Mouse (Mus musculus) myocyte (in vitro differentiated cells): ENCODE measurements at regions not wholly inside any gene's neighbourhood (a gene's known extent, or its start where the extent isn't known, plus 50 kb on each side); places are given as distances from the start of the nearest gene placed in this dataset.

Source experiments
- CEBPB ChIP-seq: IDR thresholded peaks from 2 replicates; pipeline ENCODE4 v1.6.1; 2011; ENCODE audit warnings: mild to moderate bottlenecking, moderate library complexity; ENCODE audit not compliant: poor library complexity, insufficient read depth, severe bottlenecking
- MYOD1 ChIP-seq, 3 experiments: IDR thresholded peaks; one replicate each; pipeline ENCODE4 v1.6.1; 2011; ENCODE audit warnings: control low read depth in 2 of 3, low read depth in 2 of 3, mild to moderate bottlenecking in 2 of 3, moderate library complexity in 1 of 3; ENCODE audit not compliant: insufficient read length in 2 of 3, control insufficient read depth in 1 of 3
- POLR2A ChIP-seq: IDR thresholded peaks from one replicate; pipeline ENCODE4 v1.6.1; 2011; ENCODE audit warnings: low read depth, mild to moderate bottlenecking, control low read depth, moderate library complexity; ENCODE audit not compliant: insufficient read length
- REST ChIP-seq: IDR thresholded peaks from one replicate; pipeline ENCODE4 v1.6.1; 2011; ENCODE audit warnings: mild to moderate bottlenecking, control low read depth, moderate library complexity; ENCODE audit not compliant: insufficient read depth, insufficient read length
- TCF12 ChIP-seq: IDR thresholded peaks from one replicate; pipeline ENCODE4 v1.6.1; 2011; ENCODE audit warnings: mild to moderate bottlenecking, control low read depth; ENCODE audit not compliant: poor library complexity, insufficient read depth, severe bottlenecking
- TCF3 ChIP-seq: IDR thresholded peaks from one replicate; pipeline ENCODE4 v1.6.1; 2011; ENCODE audit warnings: low read depth, control low read depth; ENCODE audit not compliant: insufficient read length
- USF1 ChIP-seq: IDR thresholded peaks from one replicate; pipeline ENCODE4 v1.6.1; 2011; ENCODE audit warnings: low read depth, mild to moderate bottlenecking, control low read depth, moderate library complexity

DNA sequence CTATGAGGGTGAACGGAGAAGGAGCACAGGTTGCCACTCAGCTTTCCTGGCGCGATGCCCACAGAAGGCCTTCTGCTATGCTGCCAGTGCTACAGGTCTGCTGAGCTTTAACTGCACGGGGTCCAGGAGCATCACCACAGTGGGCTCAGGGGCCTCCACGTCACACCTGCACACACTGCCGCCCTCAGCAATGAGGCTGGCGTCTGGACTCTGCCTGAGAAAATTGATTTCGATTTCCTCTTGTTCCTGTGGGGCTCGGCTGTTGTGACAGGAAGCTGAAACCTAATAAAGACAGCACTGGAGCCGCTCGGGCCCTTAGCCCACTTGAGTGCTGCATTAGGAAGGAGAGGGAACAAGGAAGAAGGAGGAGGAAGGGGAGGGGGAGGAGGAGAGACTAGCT, 239.5 kb upstream of the Ncam1 start:
- TF ChIP-seq POLR2A, result no peak
- no peak for TF ChIP-seq TCF12
- no peak for TF ChIP-seq MYOD1 (IDR thresholded peaks at IDR 0.05; ENCODE audit: control insufficient read depth in 1 of 3, insufficient read length in 2 of 3, low read depth in 2 of 3)
- TF ChIP-seq USF1, result no peak
- no peak for TF ChIP-seq CEBPB
- no peak for TF ChIP-seq REST
- no peak for TF ChIP-seq TCF3
